Mouse (Mus musculus) ES-Bruce4 (cell line): ENCODE results near the gene Golga3.

ENCODE experiments used
- CTCF ChIP-seq: IDR thresholded peaks from one replicate; pipeline ENCODE4 v1.8.1; 2011; ENCODE audit warnings: low read depth, low read length
- EP300 ChIP-seq: IDR thresholded peaks from 2 replicates; pipeline ENCODE4 v1.6.1; 2011; ENCODE audit warnings: low read depth, low read length; ENCODE audit not compliant: insufficient read depth
- POLR2A ChIP-seq: IDR thresholded peaks from one replicate; pipeline ENCODE4 v1.8.1; 2011; ENCODE audit warnings: low read length; ENCODE audit not compliant: insufficient read depth

GRCm38 (mm10) chr5:110232346-110232745, 55.8 kb downstream of the Golga3 start:
- no peak for TF ChIP-seq EP300
- no peak for TF ChIP-seq POLR2A
- no peak for TF ChIP-seq CTCF
